Mouse (Mus musculus): ENCODE measurements around the gene Stk16. TPM values are rescaled to one million over a fixed set of nuclear protein-coding genes. Genes with fewer than 3 reads are reported as not detected.

Stk16 gene
- polyA plus RNA-seq, 1 experiment from 2014 or later: 130 TPM

Small RNAs within 50 kb of the gene (microRNA-seq; reads per million reads assigned to microRNA genes)
- gene Gm27943: not detected

Other genes starting within 250 kb of the Stk16 start
- gene Nhej1, start 85.6 kb upstream of the Stk16 start, polyA plus RNA-seq (2014; fragmentation: Nextera tagmentation; extraction: Ambion mirVana): 7.9 and 8.8 TPM in 2 replicates
- gene Slc23a3, start 76.9 kb upstream of the Stk16 start, polyA plus RNA-seq (2014; fragmentation: Nextera tagmentation; extraction: Ambion mirVana): not detected in 2 replicates
- 40.4 and 53.6 TPM in 2 replicates for gene Cnppd1, start 68.1 kb upstream of the Stk16 start, polyA plus RNA-seq (2014; fragmentation: Nextera tagmentation; extraction: Ambion mirVana)
- 85.6 and 95.6 TPM in 2 replicates for gene Retreg2, start 68.1 kb upstream of the Stk16 start, polyA plus RNA-seq (2014; fragmentation: Nextera tagmentation; extraction: Ambion mirVana)
- gene Zfand2b, start 42.2 kb upstream of the Stk16 start, polyA plus RNA-seq (2014; fragmentation: Nextera tagmentation; extraction: Ambion mirVana): 41.2 and 46.8 TPM in 2 replicates
- 26.2 and 30.4 TPM in 2 replicates for gene Abcb6, start 30.4 kb upstream of the Stk16 start, polyA plus RNA-seq (2014; fragmentation: Nextera tagmentation; extraction: Ambion mirVana)
- 16.3 and 16.9 TPM in 2 replicates for gene Ankzf1, start 18.7 kb upstream of the Stk16 start, polyA plus RNA-seq (2014; fragmentation: Nextera tagmentation; extraction: Ambion mirVana)
- 25.5 and 34.1 TPM in 2 replicates for gene Atg9a, start 18.6 kb upstream of the Stk16 start, polyA plus RNA-seq (2014; fragmentation: Nextera tagmentation; extraction: Ambion mirVana)
- gene Glb1l, start within 50 bp of the Stk16 start, polyA plus RNA-seq (2014; fragmentation: Nextera tagmentation; extraction: Ambion mirVana): 13.0 and 14.3 TPM in 2 replicates
- 14.3 and 21.3 TPM in 2 replicates for gene Tuba4a, start 9.0 kb downstream of the Stk16 start, polyA plus RNA-seq (2014; fragmentation: Nextera tagmentation; extraction: Ambion mirVana)
- gene A630095N17Rik, start 21.3 kb downstream of the Stk16 start, polyA plus RNA-seq (2014; fragmentation: Nextera tagmentation; extraction: Ambion mirVana): not detected in 2 replicates
- 21.5 and 24.3 TPM in 2 replicates for gene Dnajb2, start 25.6 kb downstream of the Stk16 start, polyA plus RNA-seq (2014; fragmentation: Nextera tagmentation; extraction: Ambion mirVana)
- 5.1 and 8.0 TPM in 2 replicates for gene Ptprn, start 53.7 kb downstream of the Stk16 start, polyA plus RNA-seq (2014; fragmentation: Nextera tagmentation; extraction: Ambion mirVana)
- gene Resp18, start 67.6 kb downstream of the Stk16 start, polyA plus RNA-seq (2014; fragmentation: Nextera tagmentation; extraction: Ambion mirVana): 62.4 and 68.1 TPM in 2 replicates
- 160 and 178 TPM in 2 replicates for gene Dnpep, start 107.2 kb downstream of the Stk16 start, polyA plus RNA-seq (2014; fragmentation: Nextera tagmentation; extraction: Ambion mirVana)
- gene Des, start 149.5 kb downstream of the Stk16 start, polyA plus RNA-seq (2014; fragmentation: Nextera tagmentation; extraction: Ambion mirVana): 1.3 and 1.4 TPM in 2 replicates
- gene Speg, start 164.5 kb downstream of the Stk16 start, polyA plus RNA-seq (2014; fragmentation: Nextera tagmentation; extraction: Ambion mirVana): 8.3 and 8.8 TPM in 2 replicates
- gene Gmppa, start 225.1 kb downstream of the Stk16 start, polyA plus RNA-seq (2014; fragmentation: Nextera tagmentation; extraction: Ambion mirVana): 72.4 and 76.0 TPM in 2 replicates
- gene Asic4, start 239.6 kb downstream of the Stk16 start, polyA plus RNA-seq (2014; fragmentation: Nextera tagmentation; extraction: Ambion mirVana): 0.76 and 0.84 TPM in 2 replicates

All from forebrain, embryonic 14.5 days (tissue).